Mouse (Mus musculus) forebrain, embryonic 14.5 days (tissue): ENCODE measurements at regions not wholly inside any gene's neighbourhood (a gene's known extent, or its start where the extent isn't known, plus 50 kb on each side); places are given as distances from the start of the nearest gene placed in this dataset.
"Not testable (repeated sequence)": the region's sequence is repeated elsewhere in the genome, so short reads cannot be mapped to it uniquely, and the experiment has no call there.

Experiments
- ATAC-seq: fragments of 200-750 bp; cut with Nextera tagmentation; 2 replicates; pipeline ENCODE4 v1.8.0; 2017; ENCODE audit warnings: mild to moderate bottlenecking, moderate library complexity
- DNase-seq: peaks from one replicate; pipeline ENCODE4 v3.0.0-alpha.2; 2015; ENCODE audit warnings: low spot score
- H3K27ac ChIP-seq: fragments of 300-500 bp; sonication (generic); 2 replicates; pipeline ENCODE4 v1.5.1; 2014; ENCODE audit warnings: low read depth, mild to moderate bottlenecking, control low read depth, low read length, moderate library complexity
- H3K27me3 ChIP-seq: fragments of 300-500 bp; sonication (generic); replicated peaks from 2 replicates; pipeline ENCODE4 v1.6.1; 2014; ENCODE audit warnings: low read length, control low read depth, mixed read lengths; ENCODE audit not compliant: control insufficient read depth, insufficient read depth
- H3K36me3 ChIP-seq: fragments of 300-500 bp; sonication (generic); 2 replicates; pipeline ENCODE4 v1.6.1; 2014; ENCODE audit warnings: low read length, control low read depth; ENCODE audit not compliant: control insufficient read depth, insufficient read depth
- H3K4me1 ChIP-seq: fragments of 300-500 bp; sonication (generic); 2 replicates; pipeline ENCODE4 v1.6.1; 2014; ENCODE audit warnings: antibody characterized with exemption, low read length, control low read depth; ENCODE audit not compliant: control insufficient read depth, insufficient read depth
- H3K4me2 ChIP-seq: fragments of 300-500 bp; sonication (generic); 2 replicates; pipeline ENCODE4 v1.6.1; 2014; ENCODE audit warnings: mild to moderate bottlenecking, control low read depth, low read length
- H3K4me3 ChIP-seq: fragments of 300-500 bp; sonication (generic); 2 replicates; pipeline ENCODE4 v1.5.1; 2014; ENCODE audit warnings: low read depth, low read length, control low read depth
- H3K9ac ChIP-seq: fragments of 300-500 bp; sonication (generic); 2 replicates; pipeline ENCODE4 v1.6.1; 2014; ENCODE audit warnings: mild to moderate bottlenecking, low read length, control low read depth, moderate library complexity
- H3K9me3 ChIP-seq: fragments of 300-500 bp; sonication (generic); replicated peaks from 2 replicates; pipeline ENCODE4 v1.6.1; 2016; ENCODE audit warnings: low read length, control low read depth, mixed read lengths; ENCODE audit not compliant: control insufficient read depth
- WGBS: fragments of 180-500 bp; shearing (Covaris S2); extraction: QIAGEN DNeasy Blood & Tissue Kit; methylation state at CpG from one replicate; pipeline ENCODE4 v1.1.7; 2014; 5-methylcytosine and 5-hydroxymethylcytosine counted together

DNA sequence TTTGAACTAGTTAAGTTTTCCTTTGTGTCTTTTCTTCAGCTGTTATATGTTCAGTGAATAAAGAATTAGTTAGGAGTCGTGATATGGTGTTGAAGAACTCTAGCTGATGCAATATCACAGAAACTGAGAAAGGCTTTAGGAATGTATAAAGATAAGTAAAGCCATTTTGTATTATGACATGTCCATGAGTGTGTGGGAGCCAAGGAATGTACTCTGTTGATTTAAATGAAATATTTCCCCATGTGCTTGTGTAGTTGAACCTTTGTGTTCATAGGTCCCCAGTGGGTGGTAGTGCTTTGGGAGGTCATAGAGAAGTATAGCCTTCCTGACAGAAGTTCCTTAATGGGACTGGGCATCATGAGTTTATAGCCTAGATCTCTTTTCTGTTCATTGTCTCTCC is 542.2 kb downstream of the Serpinb8 start:
- H3K4me1 ChIP-seq: no peaks in the 10 kb centered on the region
- H3K9ac ChIP-seq: no peak overlapping the region
- no peaks in the 10 kb centered on the region for H3K36me3 ChIP-seq
- H3K27ac ChIP-seq: no peak overlapping the region
- no peak overlapping the region for H3K4me3 ChIP-seq
- DNase-seq (no peak), ATAC-seq (no peak)
- WGBS: 84% methylated on average over 1 of the region's 1 CpGs
- H3K27me3 ChIP-seq: no peaks in the 10 kb centered on the region
- H3K4me2 ChIP-seq: no peak overlapping the region
- no peaks in the 10 kb centered on the region for H3K9me3 ChIP-seq

DNA sequence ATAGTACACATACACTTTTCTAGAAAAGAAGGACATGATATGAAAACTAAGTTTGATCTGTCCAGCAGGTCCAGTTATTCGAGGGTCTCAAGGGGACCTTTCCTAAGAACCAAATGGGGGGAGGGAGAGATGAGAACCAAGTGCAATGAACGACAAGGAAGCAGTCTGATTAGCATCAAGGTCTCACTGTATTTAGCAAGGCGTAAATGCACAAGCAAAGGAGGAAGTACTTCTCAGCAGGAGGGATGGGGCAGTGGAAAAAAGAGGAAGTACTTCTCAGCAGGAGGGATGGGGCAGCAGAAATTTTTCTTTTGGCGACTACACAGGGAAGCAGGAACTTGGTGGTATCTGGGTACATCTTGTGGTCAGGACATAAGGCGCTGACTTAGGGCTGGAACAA is 545.5 kb downstream of the Serpinb8 start:
- H3K27ac ChIP-seq, DNase-seq, H3K9me3 ChIP-seq, H3K4me1 ChIP-seq, H3K27me3 ChIP-seq, H3K36me3 ChIP-seq, H3K9ac ChIP-seq, H3K4me3 ChIP-seq, ATAC-seq, H3K4me2 ChIP-seq: not testable (repeated sequence)
- 86% methylated on average over 5 of the region's 5 CpGs for WGBS

DNA sequence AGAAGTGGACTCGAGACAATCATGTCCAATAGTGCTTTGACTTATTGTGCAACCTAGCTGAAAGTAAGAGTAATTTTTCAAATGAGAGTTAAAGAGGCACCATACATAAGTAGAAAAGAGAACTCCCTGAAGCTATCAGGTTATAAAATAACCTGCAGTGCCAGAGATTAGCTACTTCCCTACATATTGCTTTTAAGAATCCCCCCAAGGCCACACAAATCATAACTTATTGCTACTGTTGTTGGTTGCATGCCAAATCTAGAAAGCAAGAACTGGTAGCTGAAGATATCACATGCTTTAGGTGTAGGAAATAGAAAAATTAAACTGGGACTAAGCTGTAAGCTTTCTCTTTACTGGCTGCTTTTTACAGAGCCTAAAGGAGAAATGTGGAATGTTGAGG is 554.3 kb downstream of the Serpinb8 start:
- Histone ChIP-seq H3K27me3 (no peaks in the 10 kb centered on the region), H3K9me3 (no peaks in the 10 kb centered on the region), H3K4me2 (no peak overlapping the region), H3K27ac (no peak overlapping the region), H3K4me3 (no peak overlapping the region), H3K9ac (no peak overlapping the region), H3K4me1 (no peaks in the 10 kb centered on the region), H3K36me3 (no peaks in the 10 kb centered on the region)
- no peak for ATAC-seq
- no peak for DNase-seq
- 68% methylated on average over 1 of the region's 1 CpGs for WGBS

DNA sequence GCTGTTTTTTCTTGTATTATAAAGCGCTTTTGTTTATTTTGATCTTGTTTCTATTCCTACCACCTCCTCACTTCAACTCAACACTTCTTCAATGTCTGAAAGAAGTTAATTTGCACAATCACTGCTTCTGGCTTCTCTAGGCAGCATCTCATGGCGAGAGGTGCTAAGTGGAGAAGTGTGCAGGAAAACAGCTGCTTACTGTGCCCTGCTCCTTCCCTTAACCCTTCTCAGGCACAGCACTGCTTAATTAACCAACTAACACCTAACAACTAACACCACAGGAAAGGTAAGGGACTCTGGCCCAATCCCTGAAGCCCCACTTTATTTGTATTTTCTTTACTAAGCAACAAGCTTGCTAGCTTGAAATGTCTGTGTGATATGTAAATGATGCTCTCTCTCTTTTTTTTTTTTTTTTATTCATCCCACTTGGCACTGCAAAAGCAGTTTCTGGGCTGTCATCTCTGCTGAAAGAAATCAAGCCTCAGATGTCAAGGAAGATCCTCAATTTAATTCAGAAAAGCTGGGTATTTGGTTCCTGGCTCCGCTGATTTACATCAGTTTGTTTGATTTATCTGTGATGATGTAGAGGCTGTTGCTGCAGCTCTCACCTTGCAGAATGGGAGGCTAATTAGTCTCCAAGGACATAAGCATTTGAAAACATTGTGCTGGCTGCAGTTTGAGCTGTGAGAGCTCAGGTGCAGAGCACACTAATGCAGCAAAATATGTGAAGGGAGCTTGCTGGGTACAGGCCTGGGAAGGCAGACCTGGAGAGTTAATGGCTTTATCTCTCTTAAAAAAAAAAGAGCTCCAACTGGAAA is 591.8 kb downstream of the Serpinb8 start:
- Histone ChIP-seq H3K27me3 (no peaks in the 10 kb centered on the region), H3K4me3 (no peak overlapping the region), H3K9ac (no peak overlapping the region), H3K4me2 (no peak overlapping the region), H3K27ac (peak overlapping the region; percentile 36; the same call in 1 of the 2 replicates), H3K9me3 (no peaks in the 10 kb centered on the region), H3K4me1 (peaks cover 11% of the 10 kb centered on the region; the same call in 1 of the 2 replicates), H3K36me3 (no peaks in the 10 kb centered on the region)
- peak; percentile 73 for DNase-seq
- peak; percentile 90 for ATAC-seq
- WGBS: 40% methylated on average over 3 of the region's 3 CpGs

DNA sequence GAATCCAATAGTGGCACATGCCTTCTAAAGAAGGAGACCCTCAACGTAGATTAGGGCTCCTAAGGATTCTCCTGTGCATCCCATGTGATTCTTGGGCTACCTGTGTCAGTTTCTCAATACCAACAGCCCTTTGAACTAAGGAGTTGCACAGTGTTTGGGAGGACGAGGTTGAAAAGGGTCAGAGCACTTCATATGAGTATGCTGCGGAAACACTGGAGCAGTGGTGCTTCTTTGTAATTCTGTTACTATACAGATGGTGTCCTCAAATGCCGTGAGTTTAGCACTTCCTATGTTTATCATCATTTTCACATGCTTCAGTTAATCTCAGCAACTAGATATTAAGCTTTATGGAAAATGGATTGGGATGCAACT is 592.3 kb downstream of the Serpinb8 start:
- H3K4me3 ChIP-seq: no peak overlapping the region
- no peaks in the 10 kb centered on the region for H3K36me3 ChIP-seq
- peaks cover 11% of the 10 kb centered on the region; the same call in 1 of the 2 replicates for H3K4me1 ChIP-seq
- H3K9ac ChIP-seq: no peak overlapping the region
- peak overlapping the region; percentile 36; the same call in 1 of the 2 replicates for H3K27ac ChIP-seq
- no peaks in the 10 kb centered on the region for H3K27me3 ChIP-seq
- H3K4me2 ChIP-seq: no peak overlapping the region
- ATAC-seq: peak; percentile 63
- peak; percentile 34 for DNase-seq
- H3K9me3 ChIP-seq: no peaks in the 10 kb centered on the region
- WGBS: 45% methylated on average over 4 of the region's 4 CpGs

DNA sequence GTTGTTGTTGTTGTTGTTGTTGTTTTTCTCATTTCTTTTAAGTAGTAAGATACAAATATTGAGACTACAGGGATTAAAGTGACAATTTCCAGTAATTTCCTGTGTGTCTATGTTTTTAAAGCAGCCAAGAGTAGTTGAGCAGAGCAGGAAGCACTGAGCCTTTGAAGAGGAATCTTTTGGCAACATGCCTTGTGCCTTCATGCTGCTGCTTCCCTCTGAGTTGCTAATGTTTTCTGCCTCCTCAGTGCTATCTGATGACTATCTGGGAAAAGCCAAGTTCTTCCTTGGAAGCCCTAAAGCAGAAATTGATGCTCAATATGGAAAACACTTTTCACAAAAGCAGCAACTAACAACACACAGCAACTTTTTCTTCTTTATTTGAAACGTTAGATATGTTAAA is 634.2 kb downstream of the Serpinb8 start:
- DNase-seq (peak; percentile 58), ATAC-seq (no peak)
- H3K4me1 ChIP-seq: no peaks in the 10 kb centered on the region
- no peak overlapping the region for H3K27ac ChIP-seq
- no peak overlapping the region for H3K9ac ChIP-seq
- 80% methylated on average over 1 of the region's 1 CpGs for WGBS
- H3K4me2 ChIP-seq: no peak overlapping the region
- H3K4me3 ChIP-seq: no peak overlapping the region
- H3K27me3 ChIP-seq: no peaks in the 10 kb centered on the region
- no peaks in the 10 kb centered on the region for H3K9me3 ChIP-seq
- no peaks in the 10 kb centered on the region for H3K36me3 ChIP-seq

DNA sequence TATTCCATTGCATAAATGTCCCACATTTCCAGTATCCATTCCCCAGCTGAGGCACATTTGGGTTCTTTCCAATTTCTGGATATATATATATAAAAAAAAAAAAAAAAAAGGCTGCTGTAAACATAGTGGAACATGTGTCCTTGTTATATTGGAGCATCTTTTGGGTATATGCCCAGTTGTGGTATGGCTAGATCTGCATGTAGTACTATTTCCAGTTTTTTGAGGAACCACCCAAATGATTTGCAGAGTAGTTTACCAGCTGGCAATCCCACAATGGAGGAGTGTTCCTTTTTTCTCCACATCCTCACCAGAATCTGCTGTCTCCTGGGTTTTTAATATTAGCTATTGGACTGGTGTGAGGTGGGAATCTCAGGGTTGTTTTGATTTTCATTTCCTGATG is 650.3 kb downstream of the Serpinb8 start:
- H3K27me3 ChIP-seq: no peaks in the 10 kb centered on the region
- H3K4me2 ChIP-seq: no peak overlapping the region
- H3K36me3 ChIP-seq: no peaks in the 10 kb centered on the region
- H3K27ac ChIP-seq: no peak overlapping the region
- no peaks in the 10 kb centered on the region for H3K9me3 ChIP-seq
- H3K4me3 ChIP-seq: no peak overlapping the region
- H3K4me1 ChIP-seq: no peaks in the 10 kb centered on the region
- ATAC-seq: no peak
- DNase-seq: no peak
- no peak overlapping the region for H3K9ac ChIP-seq

DNA sequence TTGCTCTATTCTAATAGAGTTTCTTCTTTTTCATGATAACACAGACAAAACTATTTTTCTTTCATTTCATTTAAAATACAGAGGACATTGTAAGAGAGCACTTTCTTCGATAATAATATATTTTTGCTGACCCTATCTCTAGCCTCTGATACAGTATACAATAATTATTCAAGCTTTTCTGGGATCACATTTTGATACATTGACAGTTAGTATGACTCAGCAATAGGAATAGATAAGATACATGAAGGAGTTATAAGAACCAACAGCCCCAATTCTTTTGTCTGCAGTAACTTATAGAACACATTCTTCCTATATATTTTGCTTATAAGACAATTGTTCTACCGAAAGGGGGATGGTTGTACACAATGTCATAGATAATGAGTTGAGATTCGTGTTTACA is 665.3 kb downstream of the Serpinb8 start:
- Histone ChIP-seq H3K4me3 (no peak overlapping the region), H3K27me3 (no peaks in the 10 kb centered on the region), H3K9me3 (no peaks in the 10 kb centered on the region), H3K36me3 (no peaks in the 10 kb centered on the region), H3K4me1 (no peaks in the 10 kb centered on the region), H3K4me2 (no peak overlapping the region), H3K9ac (no peak overlapping the region), H3K27ac (no peak overlapping the region)
- DNase-seq (no peak), ATAC-seq (no peak)
- WGBS: 87% methylated on average over 3 of the region's 3 CpGs

DNA sequence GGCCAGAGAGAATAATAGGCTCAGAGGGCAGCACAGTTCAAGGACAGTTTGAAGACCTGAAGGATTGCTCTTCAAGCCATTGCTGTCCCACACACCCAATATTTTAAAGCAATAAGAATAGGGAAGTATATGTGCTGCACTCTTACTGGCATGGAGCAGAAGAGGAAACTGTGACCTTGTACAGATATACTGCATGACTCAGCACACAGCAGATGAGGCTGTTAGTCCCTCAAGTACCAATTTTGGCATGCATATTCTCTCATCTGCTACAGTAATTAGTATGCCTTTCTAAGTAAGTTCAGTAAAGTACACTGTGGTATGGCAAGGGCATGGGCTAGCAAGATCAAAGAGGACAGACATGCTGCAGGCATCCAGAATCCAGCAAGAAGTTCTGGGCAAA is 669.5 kb downstream of the Serpinb8 start:
- H3K9me3 ChIP-seq: no peaks in the 10 kb centered on the region
- no peak overlapping the region for H3K9ac ChIP-seq
- H3K36me3 ChIP-seq: no peaks in the 10 kb centered on the region
- H3K4me1 ChIP-seq: no peaks in the 10 kb centered on the region
- H3K27me3 ChIP-seq: no peaks in the 10 kb centered on the region
- no peak overlapping the region for H3K4me3 ChIP-seq
- H3K27ac ChIP-seq: no peak overlapping the region
- H3K4me2 ChIP-seq: no peak overlapping the region
- no peak for ATAC-seq
- no peak for DNase-seq
